Mouse (Mus musculus): ENCODE data around the gene Plekhs1. TPM values are rescaled to one million over a fixed set of nuclear protein-coding genes. Genes with fewer than 3 reads are reported as not detected.
"Not testable (repeated sequence)": the region's sequence is repeated elsewhere in the genome, so short reads cannot be mapped to it uniquely, and the experiment has no call there.

Plekhs1 gene
- total RNA-seq, 2 experiments from 2014 or later, result 0.17 to 0.18 TPM

- DNase-seq (ENCODE audit: low spot score in 2 of 2), result not testable (repeated sequence)
These were observed 52.1 kb downstream of the Plekhs1 start for GRCm38 (mm10) chr19:56513527-56513926.

GRCm38 (mm10) chr19:56519408-56519807 lies 58.0 kb downstream of the Plekhs1 start:
- not testable (repeated sequence) for DNase-seq (ENCODE audit: low spot score in 2 of 2)

- DNase-seq (ENCODE audit: low spot score in 2 of 2), result not testable (repeated sequence)
These were observed 69.1 kb downstream of the Plekhs1 start for GRCm38 (mm10) chr19:56530529-56530928.

- no peak for DNase-seq (ENCODE audit: low spot score in 2 of 2)
These were observed 69.8 kb downstream of the Plekhs1 start for GRCm38 (mm10) chr19:56531251-56531650.

GRCm38 (mm10) chr19:56533291-56534071 lies 72.0 kb downstream of the Plekhs1 start:
- DNase-seq (ENCODE audit: low spot score in 2 of 2), result no peak

- no peak for DNase-seq (ENCODE audit: low spot score in 2 of 2)
These were observed 72.9 kb downstream of the Plekhs1 start for GRCm38 (mm10) chr19:56534337-56534736.

GRCm38 (mm10) chr19:56535064-56535463 lies 73.6 kb downstream of the Plekhs1 start:
- DNase-seq (ENCODE audit: low spot score in 2 of 2), result no peak

- no peak for DNase-seq (ENCODE audit: low spot score in 2 of 2)
These were observed 74.3 kb downstream of the Plekhs1 start for GRCm38 (mm10) chr19:56535765-56536164.

Other genes with a start within 250 kb of the Plekhs1 start
- gene Habp2, start 174.5 kb upstream of the Plekhs1 start, total RNA-seq (2021), result not detected
- gene Nrap, start 71.6 kb upstream of the Plekhs1 start, total RNA-seq (2021), result under 1 TPM; 0.23 to 0.35 TPM
- 1 to 10 TPM; 2.1 to 2.3 TPM for gene Casp7, start 64.5 kb upstream of the Plekhs1 start, total RNA-seq (2021)
- 1 to 10 TPM; 6.6 to 7.3 TPM for gene Dclre1a, start 86.6 kb downstream of the Plekhs1 start, total RNA-seq (2021)
- 10 to 100 TPM; 12.7 to 13.3 TPM for gene Nhlrc2, start 86.6 kb downstream of the Plekhs1 start, total RNA-seq (2021)